Mouse (Mus musculus): ENCODE data around the gene Mt3.

Mt3 gene

DNA sequence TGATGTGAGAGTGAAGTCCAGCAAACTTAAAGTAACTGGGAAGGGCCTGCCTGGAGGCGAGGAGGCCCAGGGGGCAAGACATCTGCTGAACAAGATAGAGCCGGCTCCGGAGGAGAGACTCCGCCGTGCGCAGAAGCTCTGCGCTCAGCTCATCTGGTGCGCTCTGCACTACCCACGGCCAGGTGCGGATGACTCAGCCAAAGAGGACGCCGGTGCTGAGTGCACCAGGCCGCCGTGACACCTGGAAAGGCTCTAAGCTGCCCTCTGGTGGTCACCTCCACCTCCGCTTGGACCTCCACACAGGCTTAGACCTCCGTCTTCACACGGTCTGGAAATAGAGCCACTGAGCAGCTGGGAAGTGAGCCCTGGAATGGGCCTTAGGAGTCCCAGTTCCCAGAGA lies 34.1 kb downstream of the Mt3 start:
- peak; percentile 61 for DNase-seq (ENCODE audit: low spot score)

DNA sequence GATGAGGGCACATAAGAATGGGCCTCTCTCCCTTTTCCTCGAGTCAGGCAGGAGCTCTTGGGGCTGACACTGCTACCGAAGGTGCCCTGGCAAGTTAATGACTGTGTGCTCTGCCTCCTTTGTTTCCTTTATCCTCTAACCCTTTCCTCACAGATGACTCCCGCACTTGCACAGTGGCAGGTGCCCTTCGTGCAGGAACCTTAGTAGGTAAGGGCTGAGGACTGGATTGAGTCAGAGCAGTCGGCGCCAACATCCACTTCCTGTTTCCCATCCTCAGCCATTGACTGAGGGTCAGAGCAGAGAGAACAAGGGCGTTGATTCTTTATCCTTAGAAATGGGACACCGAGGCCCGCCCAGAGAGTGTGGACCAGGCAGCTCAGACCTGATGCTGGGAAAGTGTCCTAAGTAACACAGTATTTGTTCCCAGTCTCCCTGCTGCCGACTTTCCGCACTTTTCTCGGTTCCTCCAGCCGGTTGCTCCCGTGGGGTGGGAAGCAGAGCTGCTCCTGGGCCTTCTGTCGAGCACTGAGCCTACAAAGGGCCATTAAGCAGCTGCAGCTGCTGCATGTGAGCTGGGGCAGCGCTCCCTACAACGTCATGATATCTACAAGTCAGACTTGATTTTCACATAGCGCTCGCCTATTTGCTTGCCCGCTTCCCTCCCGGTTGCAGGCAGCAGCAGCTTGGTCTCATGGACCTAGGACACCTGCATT lies 35.0 kb downstream of the Mt3 start:
- DNase-seq (ENCODE audit: low spot score), result no peak

DNA sequence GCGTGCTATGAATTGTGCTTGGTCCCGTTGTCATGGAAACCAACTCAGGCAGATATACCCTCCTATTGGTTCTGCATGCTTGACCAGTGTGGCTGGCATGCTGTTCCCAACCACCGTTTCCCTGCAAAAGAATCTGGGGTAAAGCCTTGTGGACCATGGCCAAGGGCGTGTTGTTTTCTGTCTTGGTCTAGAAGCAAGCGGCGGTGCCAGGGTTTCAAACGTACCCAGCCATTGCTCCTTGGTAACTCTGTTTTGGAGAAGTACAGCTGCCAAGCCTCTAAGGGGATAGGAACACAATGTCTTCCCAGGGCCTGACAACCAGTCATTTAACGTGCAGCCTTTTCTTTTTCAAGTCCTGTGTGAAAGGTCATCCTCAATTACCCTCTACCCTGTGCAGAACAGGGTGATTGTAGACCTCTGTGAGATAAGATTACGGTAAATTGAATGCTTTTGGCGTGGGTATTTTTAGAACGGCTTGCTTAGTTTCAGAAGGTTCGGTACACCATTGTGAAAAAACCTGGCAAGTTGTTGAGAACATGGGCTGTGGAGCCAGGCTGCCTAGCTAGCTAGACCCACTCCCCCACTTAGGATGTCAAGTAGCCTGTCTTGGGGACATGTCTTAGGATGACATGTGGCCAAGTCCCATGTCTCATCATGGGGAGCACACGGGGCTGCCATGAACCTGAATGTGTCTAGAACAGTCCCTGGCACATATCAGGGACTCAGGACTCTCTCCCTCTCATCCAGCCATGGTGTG lies 37.0 kb downstream of the Mt3 start:
- peak; percentile 73 for DNase-seq (ENCODE audit: low spot score)

DNA sequence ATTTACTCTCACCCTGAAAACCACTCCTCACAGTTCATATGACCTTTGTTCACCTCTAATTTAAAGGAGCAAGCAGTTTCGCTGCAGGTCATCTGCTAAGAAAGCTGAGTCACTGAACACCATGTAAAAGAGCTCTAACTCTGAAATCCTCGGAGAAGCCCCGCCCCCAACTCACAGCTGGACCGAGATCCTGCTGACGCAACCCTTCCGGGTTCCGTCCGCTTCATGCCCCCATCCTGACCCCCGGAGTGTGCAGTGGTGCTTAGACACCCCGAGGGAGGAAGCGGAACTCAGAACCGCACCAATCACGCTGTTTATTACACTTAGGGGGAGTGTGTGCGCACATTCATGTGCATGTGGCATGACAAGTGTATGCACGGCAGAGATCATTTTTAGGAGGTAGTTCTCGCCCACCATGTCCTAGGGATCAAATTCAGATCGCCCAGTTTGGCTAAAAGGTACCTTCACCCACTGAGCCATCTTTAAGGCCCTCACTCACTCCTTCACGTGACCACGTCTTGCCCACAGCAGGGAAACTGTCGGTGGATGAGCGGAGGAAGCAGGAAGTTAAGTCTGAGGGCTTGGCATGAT lies 38.8 kb downstream of the Mt3 start:
- DNase-seq (ENCODE audit: low spot score), result peak; percentile 54

DNA sequence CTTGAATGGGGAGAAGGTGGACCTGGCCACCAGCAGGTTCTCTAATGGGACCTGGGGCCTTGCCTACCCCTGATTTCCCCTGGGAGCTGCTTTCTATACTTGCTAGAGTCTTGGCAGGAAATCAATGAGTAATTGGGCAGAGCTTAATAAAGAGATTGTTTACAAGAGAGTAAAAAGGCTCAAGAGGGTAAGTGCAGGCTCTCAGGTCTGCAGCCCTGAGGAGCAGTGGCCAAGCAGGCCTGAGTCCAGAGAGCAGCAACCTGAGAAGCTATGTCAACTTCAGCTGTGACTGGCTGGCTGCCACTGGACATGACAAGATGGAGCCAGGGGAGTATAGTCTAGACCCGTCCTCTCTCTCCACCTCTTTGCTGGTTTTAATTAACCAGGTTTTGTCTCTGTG lies 40.5 kb downstream of the Mt3 start:
- no peak for DNase-seq (ENCODE audit: low spot score)

DNA sequence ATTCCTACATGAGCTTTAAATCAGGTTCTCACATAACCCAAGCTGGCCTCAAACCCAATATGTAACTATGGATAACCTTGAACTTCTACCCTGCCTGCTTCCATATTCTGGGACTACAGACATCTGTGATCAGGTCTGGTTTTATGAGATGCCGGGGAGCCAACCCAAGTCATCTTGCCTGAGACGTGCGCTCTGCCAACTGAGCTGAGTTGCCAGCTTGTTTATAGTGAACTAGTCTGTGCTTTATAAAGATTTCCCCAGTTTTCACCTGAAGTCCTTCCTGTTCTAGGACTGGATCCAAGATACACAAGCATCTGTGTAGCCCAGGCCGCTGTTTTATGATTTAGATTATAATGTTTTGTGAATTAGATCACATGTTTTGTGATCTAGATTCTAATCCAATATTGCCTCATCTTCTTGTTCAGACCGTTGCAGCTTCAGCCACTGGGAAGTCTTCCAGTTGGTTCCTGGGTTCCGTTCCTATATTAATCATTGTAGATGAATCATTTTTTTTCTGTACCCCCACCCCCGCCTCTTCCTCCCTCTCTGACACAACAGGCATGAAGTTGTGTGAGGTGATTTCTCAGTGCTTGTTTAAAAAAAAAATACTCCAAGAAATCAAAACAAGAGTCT lies 42.3 kb downstream of the Mt3 start:
- DNase-seq (ENCODE audit: low spot score), result peak; percentile 16

DNA sequence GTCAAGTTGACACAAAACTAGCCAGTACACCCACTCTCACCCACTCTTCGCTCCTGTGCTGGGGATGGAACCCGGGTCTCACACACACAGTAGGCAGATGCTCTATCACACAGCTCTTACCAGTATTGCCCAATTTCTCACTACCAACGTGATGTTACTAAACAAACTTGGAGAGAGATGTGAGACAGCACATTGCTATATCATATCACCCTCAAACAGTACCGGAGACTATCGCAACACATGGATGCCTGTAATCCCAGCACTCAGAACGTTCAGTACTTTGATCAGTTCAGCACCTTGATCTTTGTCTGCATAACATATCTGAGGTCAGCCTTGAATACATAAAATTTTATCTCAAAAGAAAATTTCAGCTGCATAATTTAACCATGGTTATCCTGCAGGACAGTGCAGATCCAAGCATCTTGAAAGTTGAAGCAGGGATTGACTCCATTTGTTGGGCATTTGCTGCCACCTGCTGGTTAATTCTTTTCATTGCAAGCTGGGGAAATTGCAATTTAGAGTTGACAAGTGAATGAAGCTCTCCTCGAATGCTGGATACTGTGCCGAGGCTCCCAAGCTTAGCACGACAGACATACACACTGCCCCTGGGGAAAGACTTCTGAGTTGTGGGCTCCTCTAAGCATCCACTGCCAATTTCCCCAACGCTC lies 46.9 kb downstream of the Mt3 start:
- no peak for DNase-seq (ENCODE audit: low spot score)
